In genomic region chr11:5114931-5115581, GRCm38 (mm10) we compare ENCODE assay signal across 8 mouse cellular contexts. TPM values are rescaled to one million over a fixed set of nuclear protein-coding genes. Genes with fewer than 3 reads are reported as not detected.
DNase-seq lines count a peak whose midpoint lies in the region; ATAC-seq and TF ChIP-seq lines count a peak whose summit lies in the region.

No protein-coding gene starts in this region.

- TF ChIP-seq CTCF in bone marrow, adult 2 months (IDR thresholded peaks at IDR 0.05; ENCODE audit: control insufficient read depth, insufficient read depth, low read length): peak; percentile 100
- TF ChIP-seq CTCF in embryonic fibroblast, embryonic 13.5 days (IDR thresholded peaks at IDR 0.05; ENCODE audit: borderline replicate concordance, insufficient read depth, low read length): peak; percentile 100
- peak; percentile 100 for TF ChIP-seq CTCF in liver, adult 2 months (IDR thresholded peaks at IDR 0.05; ENCODE audit: low read depth, low read length)

- no peak overlapping the region for H3K27ac ChIP-seq in bone marrow, adult 2 months (ENCODE audit: control insufficient read depth, insufficient read depth, low read depth, low read length, poor library complexity)
- no peak overlapping the region for H3K27ac ChIP-seq in embryonic fibroblast, embryonic 13.5 days (ENCODE audit: insufficient read depth, low read length)
- no peak overlapping the region for H3K27ac ChIP-seq in heart, embryonic 12.5 days (ENCODE audit: poor library complexity, severe bottlenecking)
- H3K27ac ChIP-seq in kidney, embryonic 15.5 days: peak overlapping the region; percentile 33; the same call in 1 of the 2 replicates
- H3K27ac ChIP-seq in liver, adult 2 months (replicated peaks; ENCODE audit: insufficient read depth, low read depth, low read length): no peak overlapping the region
- H3K27ac ChIP-seq in stomach, embryonic 14.5 days (ENCODE audit: low read length): no peak overlapping the region

- H3K9me3 ChIP-seq in heart, embryonic 12.5 days (replicated peaks): no peaks in the 10 kb centered on the region
- H3K9me3 ChIP-seq in kidney, embryonic 15.5 days (replicated peaks): no peaks in the 10 kb centered on the region
- no peaks in the 10 kb centered on the region for H3K9me3 ChIP-seq in stomach, embryonic 14.5 days (ENCODE audit: control insufficient read depth, low read depth, low read length)

- ATAC-seq in heart, embryonic 12.5 days (ENCODE audit: insufficient number of reproducible peaks, low FRiP score): peak; percentile 62; the same call in 1 of the 2 replicates
- peak; percentile 46 for ATAC-seq in kidney, embryonic 15.5 days (replicated peaks; ENCODE audit: low FRiP score)
- peak; percentile 30; the same call in 1 of the 2 replicates for ATAC-seq in stomach, embryonic 14.5 days (ENCODE audit: insufficient number of reproducible peaks, insufficient read depth, low FRiP score, low read depth)

- H3K79me2 ChIP-seq in liver, adult 2 months (ENCODE audit: control insufficient read depth, insufficient read depth, low read length): no peaks in the 10 kb centered on the region

- DNase-seq in CD4-positive helper T cell, adult 2 months (ENCODE audit: low read depth, low spot score): peak; percentile 91
- DNase-seq in liver, adult 2 months (ENCODE audit: extremely low read depth, low read depth, low spot score): peak; percentile 59
- DNase-seq in naive thymus-derived CD4-positive, alpha-beta T cell, adult 2 months (ENCODE audit: low read depth): peak; percentile 98

- 0 out of 2 replicates have a peak, but pooled peaks cover 4% of the 10 kb centered on the region for H3K27me3 ChIP-seq in heart, embryonic 12.5 days (replicated peaks)
- no peaks in the 10 kb centered on the region for H3K27me3 ChIP-seq in kidney, embryonic 15.5 days
- no peaks in the 10 kb centered on the region for H3K27me3 ChIP-seq in liver, adult 2 months (ENCODE audit: control insufficient read depth, insufficient read depth, low read length)
- H3K27me3 ChIP-seq in stomach, embryonic 14.5 days (ENCODE audit: control insufficient read depth, insufficient read depth, low read length): no peaks in the 10 kb centered on the region

- WGBS in bone marrow, adult 2 months: 30% methylated on average over 13 of the region's 13 CpGs
- 22% methylated on average over 13 of the region's 13 CpGs for WGBS in heart, embryonic 12.5 days
- WGBS in kidney, embryonic 15.5 days: 26% methylated on average over 13 of the region's 13 CpGs
- WGBS in liver, adult 2 months: 29% methylated on average over 13 of the region's 13 CpGs
- WGBS in stomach, embryonic 14.5 days: 28% methylated on average over 13 of the region's 13 CpGs

- no peak overlapping the region for H3K4me2 ChIP-seq in heart, embryonic 12.5 days
- no peak overlapping the region for H3K4me2 ChIP-seq in kidney, embryonic 15.5 days
- H3K4me2 ChIP-seq in stomach, embryonic 14.5 days (replicated peaks; ENCODE audit: low read depth, low read length): no peak overlapping the region

- TF ChIP-seq POLR2A in bone marrow, adult 2 months (IDR thresholded peaks at IDR 0.05; ENCODE audit: borderline replicate concordance, control insufficient read depth, low read depth, low read length): no peak
- no peak for TF ChIP-seq POLR2A in embryonic fibroblast, embryonic 13.5 days (IDR thresholded peaks at IDR 0.05; ENCODE audit: low read depth, low read length)
- no peak for TF ChIP-seq POLR2A in liver, adult 2 months (IDR thresholded peaks at IDR 0.05; ENCODE audit: extremely low read depth, insufficient read depth, low read length)

- no peak overlapping the region for H3K4me3 ChIP-seq in bone marrow, adult 2 months (replicated peaks; ENCODE audit: control insufficient read depth, low read depth, low read length)
- no peak overlapping the region for H3K4me3 ChIP-seq in embryonic fibroblast, embryonic 13.5 days (ENCODE audit: insufficient read depth, low read length)
- no peak overlapping the region for H3K4me3 ChIP-seq in heart, embryonic 12.5 days
- no peak overlapping the region for H3K4me3 ChIP-seq in kidney, embryonic 15.5 days (replicated peaks)
- no peak overlapping the region for H3K4me3 ChIP-seq in liver, adult 2 months (ENCODE audit: insufficient read depth, low read depth, low read length)
- H3K4me3 ChIP-seq in stomach, embryonic 14.5 days (ENCODE audit: low read depth, low read length): no peak overlapping the region

- no peak overlapping the region for H3K9ac ChIP-seq in heart, embryonic 12.5 days
- no peak overlapping the region for H3K9ac ChIP-seq in kidney, embryonic 15.5 days
- no peak overlapping the region for H3K9ac ChIP-seq in liver, adult 2 months (ENCODE audit: low read depth, low read length)
- no peak overlapping the region for H3K9ac ChIP-seq in stomach, embryonic 14.5 days (replicated peaks; ENCODE audit: low read depth, low read length)

- H3K4me1 ChIP-seq in bone marrow, adult 2 months (ENCODE audit: control insufficient read depth, insufficient read depth, low read length): no peaks in the 10 kb centered on the region
- no peaks in the 10 kb centered on the region for H3K4me1 ChIP-seq in embryonic fibroblast, embryonic 13.5 days (ENCODE audit: control insufficient read depth, insufficient read depth, low read length)
- peaks cover 13% of the 10 kb centered on the region for H3K4me1 ChIP-seq in heart, embryonic 12.5 days (replicated peaks)
- H3K4me1 ChIP-seq in kidney, embryonic 15.5 days: 0 out of 2 replicates have a peak, but pooled peaks cover 3% of the 10 kb centered on the region
- no peaks in the 10 kb centered on the region for H3K4me1 ChIP-seq in liver, adult 2 months (ENCODE audit: control insufficient read depth, insufficient read depth, low read length)
- no peaks in the 10 kb centered on the region for H3K4me1 ChIP-seq in stomach, embryonic 14.5 days (ENCODE audit: control insufficient read depth, insufficient read depth, low read length)

- H3K36me3 ChIP-seq in heart, embryonic 12.5 days: no peaks in the 10 kb centered on the region
- H3K36me3 ChIP-seq in kidney, embryonic 15.5 days: peaks cover 27% of the 10 kb centered on the region; the same call in 1 of the 2 replicates
- H3K36me3 ChIP-seq in liver, adult 2 months (ENCODE audit: control insufficient read depth, insufficient read depth, low read length): no peaks in the 10 kb centered on the region
- no peaks in the 10 kb centered on the region for H3K36me3 ChIP-seq in stomach, embryonic 14.5 days (ENCODE audit: control insufficient read depth, insufficient read depth, low read length)

RNA-seq across cellular contexts. Expression of gene Ewsr1, which starts 16.0 kb away (rescaled TPM):
- polyA plus RNA-seq in bone marrow, adult 2 months (2011; ENCODE audit: insufficient read depth, insufficient read length, low replicate concordance, missing spikeins): 342 and 464 TPM in 2 replicates
- polyA plus RNA-seq in embryonic fibroblast, embryonic 13.5 days (2011; ENCODE audit: insufficient read length, low read depth, missing spikeins): 559 and 769 TPM in 2 replicates
- 475 and 499 TPM in 2 replicates for polyA plus RNA-seq in heart, embryonic 12.5 days (2016; fragmentation: Nextera tagmentation; extraction: Ambion mirVana)
- polyA plus RNA-seq in kidney, embryonic 15.5 days (2015; fragmentation: Nextera tagmentation; extraction: Ambion mirVana): 788 and 840 TPM in 2 replicates
- 88.6 and 89.8 TPM in 2 replicates for total RNA-seq in liver, adult 2 months (2014; rRNA removed)
- polyA plus RNA-seq in liver, adult 2 months (2012; rRNA removed): 95.1 and 112 TPM in 2 replicates
- polyA plus RNA-seq in stomach, embryonic 14.5 days (2014; fragmentation: Nextera tagmentation; extraction: Ambion mirVana): 467 and 495 TPM in 2 replicates

RNA-seq across cellular contexts. Expression of gene Rhbdd3, which starts 16.3 kb away (rescaled TPM):
- polyA plus RNA-seq in bone marrow, adult 2 months (2011; ENCODE audit: insufficient read depth, insufficient read length, low replicate concordance, missing spikeins): 13.8 and 14.7 TPM in 2 replicates
- polyA plus RNA-seq in embryonic fibroblast, embryonic 13.5 days (2011; ENCODE audit: insufficient read length, low read depth, missing spikeins): 16.5 and 19.5 TPM in 2 replicates
- polyA plus RNA-seq in heart, embryonic 12.5 days (2016; fragmentation: Nextera tagmentation; extraction: Ambion mirVana): 26.5 and 28.4 TPM in 2 replicates
- polyA plus RNA-seq in kidney, embryonic 15.5 days (2015; fragmentation: Nextera tagmentation; extraction: Ambion mirVana): 26.4 and 31.9 TPM in 2 replicates
- total RNA-seq in liver, adult 2 months (2014; rRNA removed): 8.6 and 13.8 TPM in 2 replicates
- 26.5 and 30.8 TPM in 2 replicates for polyA plus RNA-seq in liver, adult 2 months (2012; rRNA removed)
- 29.7 and 31.2 TPM in 2 replicates for polyA plus RNA-seq in stomach, embryonic 14.5 days (2014; fragmentation: Nextera tagmentation; extraction: Ambion mirVana)

RNA-seq across cellular contexts. Expression of gene Emid1, which starts 37.0 kb away (rescaled TPM):
- 7.8 and 20.2 TPM in 2 replicates for polyA plus RNA-seq in bone marrow, adult 2 months (2011; ENCODE audit: insufficient read depth, insufficient read length, low replicate concordance, missing spikeins)
- polyA plus RNA-seq in embryonic fibroblast, embryonic 13.5 days (2011; ENCODE audit: insufficient read length, low read depth, missing spikeins): 2.3 and 4.1 TPM in 2 replicates
- polyA plus RNA-seq in heart, embryonic 12.5 days (2016; fragmentation: Nextera tagmentation; extraction: Ambion mirVana): 9.0 and 10.0 TPM in 2 replicates
- 190 and 191 TPM in 2 replicates for polyA plus RNA-seq in kidney, embryonic 15.5 days (2015; fragmentation: Nextera tagmentation; extraction: Ambion mirVana)
- 0.20 and 0.28 TPM in 2 replicates for total RNA-seq in liver, adult 2 months (2014; rRNA removed)
- 0.65 and 0.77 TPM in 2 replicates for polyA plus RNA-seq in liver, adult 2 months (2012; rRNA removed)
- polyA plus RNA-seq in stomach, embryonic 14.5 days (2014; fragmentation: Nextera tagmentation; extraction: Ambion mirVana): 45.9 and 56.9 TPM in 2 replicates

RNA-seq across cellular contexts. Expression of gene Gas2l1, which starts 49.9 kb away (rescaled TPM):
- 40.2 and 78.2 TPM in 2 replicates for polyA plus RNA-seq in bone marrow, adult 2 months (2011; ENCODE audit: insufficient read depth, insufficient read length, low replicate concordance, missing spikeins)
- polyA plus RNA-seq in embryonic fibroblast, embryonic 13.5 days (2011; ENCODE audit: insufficient read length, low read depth, missing spikeins): 37.8 and 50.2 TPM in 2 replicates
- polyA plus RNA-seq in heart, embryonic 12.5 days (2016; fragmentation: Nextera tagmentation; extraction: Ambion mirVana): 31.6 and 35.8 TPM in 2 replicates
- 33.1 and 34.6 TPM in 2 replicates for polyA plus RNA-seq in kidney, embryonic 15.5 days (2015; fragmentation: Nextera tagmentation; extraction: Ambion mirVana)
- total RNA-seq in liver, adult 2 months (2014; rRNA removed): 3.1 and 7.3 TPM in 2 replicates
- 25.4 and 25.8 TPM in 2 replicates for polyA plus RNA-seq in liver, adult 2 months (2012; rRNA removed)
- polyA plus RNA-seq in stomach, embryonic 14.5 days (2014; fragmentation: Nextera tagmentation; extraction: Ambion mirVana): 22.9 and 27.9 TPM in 2 replicates

RNA-seq across cellular contexts. Expression of gene Rasl10a, which starts 57.1 kb away (rescaled TPM):
- polyA plus RNA-seq in bone marrow, adult 2 months (2011; ENCODE audit: insufficient read depth, insufficient read length, low replicate concordance, missing spikeins): 6.6 TPM in 1 of 2 replicates, not detected in the other
- polyA plus RNA-seq in embryonic fibroblast, embryonic 13.5 days (2011; ENCODE audit: insufficient read length, low read depth, missing spikeins): not detected in 2 replicates
- polyA plus RNA-seq in heart, embryonic 12.5 days (2016; fragmentation: Nextera tagmentation; extraction: Ambion mirVana): 0.70 and 1.0 TPM in 2 replicates
- 2.8 and 4.2 TPM in 2 replicates for polyA plus RNA-seq in kidney, embryonic 15.5 days (2015; fragmentation: Nextera tagmentation; extraction: Ambion mirVana)
- not detected in 2 replicates for total RNA-seq in liver, adult 2 months (2014; rRNA removed)
- polyA plus RNA-seq in liver, adult 2 months (2012; rRNA removed): 0.26 TPM in 1 of 2 replicates, not detected in the other
- 1.2 and 1.3 TPM in 2 replicates for polyA plus RNA-seq in stomach, embryonic 14.5 days (2014; fragmentation: Nextera tagmentation; extraction: Ambion mirVana)
